Mouse (Mus musculus) cortical plate, adult 2 months (tissue): Measurements from ENCODE around the gene Alad.

Experiments
- CTCF ChIP-seq: fragments of 200-500 bp; IDR thresholded peaks from 2 replicates; pipeline ENCODE4 v1.5.1; 2011; ENCODE audit warnings: mild to moderate bottlenecking, control low read depth, low read length; ENCODE audit not compliant: insufficient read depth; ENCODE audit errors: extremely low read depth
- POLR2A ChIP-seq: fragments of 200-500 bp; IDR thresholded peaks from 2 replicates; pipeline ENCODE4 v1.6.1; 2011; ENCODE audit warnings: mild to moderate bottlenecking, low read length, control low read depth; ENCODE audit not compliant: insufficient read depth; ENCODE audit errors: extremely low read depth

GRCm38 (mm10) chr4:62520892-62521400 is 1.2 kb upstream of the Alad start:
- no peak for TF ChIP-seq POLR2A
- TF ChIP-seq CTCF, result no peak
